Mouse (Mus musculus): ENCODE measurements around the gene Cpxm2.

Cpxm2 gene

DNA sequence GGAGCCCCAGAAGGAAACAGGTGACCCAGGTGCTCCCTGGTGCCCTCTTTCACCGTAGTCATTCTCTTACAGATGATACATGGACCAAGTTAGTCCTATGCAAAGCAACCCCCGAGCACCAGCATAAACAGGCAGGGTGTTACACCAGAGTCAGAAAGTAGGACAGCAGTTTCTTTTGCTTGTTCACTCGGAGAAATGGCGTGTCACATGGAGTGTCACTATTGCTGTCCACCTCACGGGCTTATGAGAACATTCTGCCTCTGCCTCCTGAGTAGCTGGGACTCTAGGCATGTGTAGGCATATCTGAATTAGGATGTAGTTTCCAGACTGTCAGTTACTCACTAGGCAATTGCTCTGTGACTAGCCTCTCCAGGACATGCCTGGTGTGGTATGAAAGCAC lies 140.6 kb downstream of the Cpxm2 start:
- no peak for DNase-seq

GRCm38 (mm10) chr7:132012969-132013679 lies 141.4 kb downstream of the Cpxm2 start:
- DNase-seq: no peak

DNA sequence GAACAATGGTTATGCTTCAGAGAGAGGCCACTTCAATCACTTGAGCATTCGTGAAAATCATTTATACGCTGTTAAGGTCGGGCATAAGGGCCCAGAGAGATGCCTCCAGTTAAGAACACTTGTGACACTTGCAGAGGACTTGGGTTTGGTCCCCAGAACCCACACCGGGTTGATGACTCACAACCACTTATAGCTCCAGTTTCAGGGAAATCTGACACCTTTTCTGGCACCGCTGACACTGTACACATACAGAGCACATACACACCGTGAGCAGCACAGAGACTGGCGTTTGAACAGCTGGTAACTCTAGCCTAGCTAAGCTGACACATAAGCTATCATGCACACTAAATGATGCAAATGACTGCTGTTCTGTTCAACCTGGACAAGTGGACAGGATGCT lies 145.5 kb downstream of the Cpxm2 start:
- DNase-seq: no peak

DNA sequence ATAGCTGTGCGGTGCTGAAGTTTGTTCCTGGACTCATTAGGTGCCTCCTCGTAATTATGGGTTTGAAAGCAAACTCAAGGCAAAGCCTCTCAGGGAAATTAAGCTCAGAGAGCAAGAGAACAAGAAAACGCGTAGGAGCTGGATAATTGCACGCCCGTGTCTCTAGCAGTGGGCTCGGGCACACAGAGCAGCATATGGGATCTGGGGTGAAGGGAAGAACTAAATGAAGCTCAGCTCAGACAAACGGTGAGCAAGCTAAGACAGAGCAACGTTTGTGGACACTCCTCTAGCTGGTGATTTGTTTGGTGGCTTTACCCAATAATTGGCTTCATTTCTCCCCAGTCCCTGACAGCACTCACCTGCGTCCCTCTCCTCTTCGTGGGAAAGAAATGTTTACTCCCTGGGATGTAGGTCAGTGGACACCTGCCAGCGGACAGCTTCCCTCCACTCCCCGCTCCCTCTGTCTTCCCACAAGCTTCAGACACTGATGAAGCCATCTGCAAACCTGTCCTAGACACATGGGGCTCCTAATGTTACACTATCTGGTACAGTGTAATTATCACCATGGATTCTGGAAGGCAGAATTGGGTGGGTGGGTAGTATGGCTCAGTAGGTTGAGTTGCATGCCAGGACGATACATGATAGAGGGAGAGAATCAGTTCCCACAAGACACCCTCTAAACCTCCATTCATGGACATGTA lies 148.4 kb downstream of the Cpxm2 start:
- no peak for DNase-seq

- no peak for DNase-seq
Observed at GRCm38 (mm10) chr7:131992873-131993272, 161.7 kb downstream of the Cpxm2 start.

DNA sequence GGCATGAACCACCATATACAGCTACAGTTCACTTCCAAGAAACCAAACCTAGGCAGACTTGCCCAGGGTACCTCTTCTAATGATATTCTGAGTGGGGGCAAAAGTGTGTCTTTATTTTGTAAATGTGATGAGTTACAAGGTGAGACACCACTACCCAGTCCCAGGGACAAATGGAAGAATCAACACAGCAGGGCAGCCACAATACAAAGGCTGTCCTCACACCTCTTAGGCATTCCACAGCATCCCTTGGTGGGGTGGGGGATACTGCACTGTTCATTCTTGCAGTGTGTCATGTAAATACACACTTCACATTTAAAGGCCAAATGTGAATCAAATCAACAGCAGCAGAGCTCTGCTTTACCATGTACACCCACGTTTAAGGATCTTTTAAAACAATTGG lies 162.3 kb downstream of the Cpxm2 start:
- DNase-seq: no peak

DNA sequence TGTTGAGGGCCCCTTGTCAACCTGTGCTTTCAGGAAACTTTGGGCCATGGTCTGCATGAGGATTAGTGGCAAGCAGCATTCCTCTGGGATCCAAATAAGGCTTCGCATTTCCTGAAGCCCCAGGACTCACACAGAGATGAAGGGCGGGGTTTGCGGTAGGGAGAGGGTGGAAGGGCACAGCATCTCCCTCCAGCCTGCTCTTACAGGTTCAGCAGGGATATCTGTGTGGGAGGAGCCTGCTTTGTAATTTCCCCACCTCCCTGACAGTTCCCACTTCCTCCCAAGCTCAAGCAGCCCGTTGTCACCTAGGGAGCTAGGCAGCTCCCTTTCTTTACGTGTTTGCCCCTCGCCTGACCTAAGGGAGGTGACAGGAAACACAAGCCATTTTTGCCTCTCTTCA lies 165.5 kb downstream of the Cpxm2 start:
- DNase-seq: no peak
